Comparison of ENCODE assay signal across 8 mouse cellular contexts in the genomic region with DNA sequence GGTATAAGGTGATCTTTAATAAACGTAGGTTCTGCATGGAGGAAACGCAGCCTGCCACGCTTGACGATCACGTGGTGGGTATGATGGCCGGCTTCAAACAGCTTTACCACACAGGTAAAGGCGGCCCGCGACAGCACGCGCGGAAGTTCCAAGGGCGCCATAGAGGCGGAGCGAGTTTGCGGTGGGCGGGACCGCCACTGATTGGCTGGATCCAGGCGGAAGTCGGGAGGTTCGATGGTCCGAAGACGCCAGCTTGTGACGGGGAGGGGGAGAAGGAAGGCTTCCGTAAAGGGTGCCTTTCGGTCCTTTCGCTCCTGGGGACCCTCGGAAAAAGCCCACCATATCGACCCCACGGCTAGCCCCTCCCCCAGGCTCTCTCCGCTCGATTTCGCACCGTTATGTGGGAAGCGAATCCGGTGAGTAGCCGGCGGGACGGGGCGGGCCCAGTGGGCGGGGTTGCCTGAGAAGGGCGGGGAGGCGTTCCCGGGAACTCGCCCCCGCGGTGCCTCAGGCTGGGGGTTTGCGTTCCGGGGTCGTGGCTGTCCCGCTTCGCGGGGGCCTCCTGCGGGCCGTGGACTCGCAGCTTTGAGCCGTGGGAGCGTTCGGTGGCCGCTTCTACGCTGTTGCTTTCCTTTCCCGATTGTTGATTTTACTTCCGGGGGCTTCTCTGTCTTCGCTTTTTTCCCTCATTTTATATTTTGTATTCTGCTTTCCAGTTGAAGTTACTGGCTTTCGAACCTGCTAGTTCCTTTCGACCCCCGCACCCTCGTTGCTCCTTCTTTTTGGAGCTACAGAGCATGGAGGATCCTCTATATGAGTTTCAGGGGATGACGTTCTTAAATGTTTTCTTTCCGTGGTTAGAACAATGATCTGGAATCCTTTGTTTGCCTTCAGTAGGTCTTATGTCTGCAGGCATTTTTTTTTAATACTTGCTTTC. TPM values are rescaled to one million over a fixed set of nuclear protein-coding genes. Genes with fewer than 3 reads are reported as not detected.
A peak's percentile ranks its signal among the peaks of the same experiment; 100 is the strongest.
DNase-seq lines count a peak whose midpoint lies in the region; ATAC-seq and TF ChIP-seq lines count a peak whose summit lies in the region.

No protein-coding gene starts in this region.

- peak overlapping the region; percentile 78 to 97 for H3K4me3 ChIP-seq in MEL (ENCODE audit: control insufficient read depth in 1 of 2, insufficient read depth in 1 of 2, low read depth in 2 of 2, low read length in 2 of 2)
- peak overlapping the region; percentile 70 for H3K4me3 ChIP-seq in cerebellum, adult 2 months (replicated peaks; ENCODE audit: insufficient read depth, low read depth, low read length)
- H3K4me3 ChIP-seq in forebrain, postnatal 0 days (ENCODE audit: low read depth, low read length), result peak overlapping the region; percentile 81
- peak overlapping the region; percentile 80 for H3K4me3 ChIP-seq in lung, embryonic 16.5 days (ENCODE audit: low read length)

- no peaks in the 10 kb centered on the region for H3K27me3 ChIP-seq in MEL (ENCODE audit: control insufficient read depth in 1 of 2, insufficient read depth in 2 of 2, low read length in 2 of 2)
- no peaks in the 10 kb centered on the region for H3K27me3 ChIP-seq in cerebellum, adult 2 months (ENCODE audit: control insufficient read depth, insufficient read depth, low read length)
- no peaks in the 10 kb centered on the region for H3K27me3 ChIP-seq in forebrain, postnatal 0 days (ENCODE audit: insufficient read depth, low read length)
- peaks cover 3% of the 10 kb centered on the region; the same call in 1 of the 2 replicates for H3K27me3 ChIP-seq in lung, embryonic 16.5 days (ENCODE audit: control insufficient read depth, insufficient read depth, low read depth, low read length)

- no peak for TF ChIP-seq CTCF in MEL (IDR thresholded peaks at IDR 0.05 in 2 of 3, conservative IDR thresholded peaks at IDR 0.05 in 1 of 3; ENCODE audit: control insufficient read depth in 1 of 3, insufficient read depth in 1 of 3, low read depth in 2 of 3, low read length in 3 of 3, poor library complexity in 1 of 3, severe bottlenecking in 1 of 3)
- no peak for TF ChIP-seq CTCF in cerebellum, adult 2 months (IDR thresholded peaks at IDR 0.05; ENCODE audit: borderline replicate concordance, insufficient read depth, low read depth, low read length)
- no peak for TF ChIP-seq CTCF in forebrain, postnatal 0 days (IDR thresholded peaks at IDR 0.05; ENCODE audit: low read depth)

- no peaks in the 10 kb centered on the region for H3K9me3 ChIP-seq in MEL (replicated peaks; ENCODE audit: insufficient read depth, low read length)
- H3K9me3 ChIP-seq in forebrain, postnatal 0 days (ENCODE audit: low read length), result no peaks in the 10 kb centered on the region
- no peaks in the 10 kb centered on the region for H3K9me3 ChIP-seq in lung, embryonic 16.5 days (ENCODE audit: control insufficient read depth, low read length)

- H3K79me2 ChIP-seq in MEL (ENCODE audit: control insufficient read depth, insufficient read depth, low read length, poor library complexity), result peaks cover 3% of the 10 kb centered on the region; the same call in 1 of the 2 replicates

- peak overlapping the region; percentile 92 for H3K9ac ChIP-seq in MEL (ENCODE audit: control insufficient read depth, low read depth, low read length, poor library complexity, severe bottlenecking)
- H3K9ac ChIP-seq in forebrain, postnatal 0 days, result peak overlapping the region; percentile 86
- peak overlapping the region; percentile 82 for H3K9ac ChIP-seq in lung, embryonic 16.5 days (ENCODE audit: low read length)

- H3K27ac ChIP-seq in MEL (ENCODE audit: control insufficient read depth, low read depth, low read length), result peak overlapping the region; percentile 85
- peak overlapping the region; percentile 11; the same call in 1 of the 2 replicates for H3K27ac ChIP-seq in cerebellum, adult 2 months (ENCODE audit: insufficient read depth, low read length)
- peak overlapping the region; percentile 93 for H3K27ac ChIP-seq in forebrain, postnatal 0 days (ENCODE audit: low read depth, low read length)
- H3K27ac ChIP-seq in lung, embryonic 16.5 days (ENCODE audit: low read length), result peak overlapping the region; percentile 88

- H3K4me1 ChIP-seq in MEL (ENCODE audit: control insufficient read depth in 1 of 2, insufficient read depth in 2 of 2, low read length in 2 of 2), result peaks cover 5 to 7% of the 10 kb centered on the region in 2 experiments
- no peaks in the 10 kb centered on the region; the same call in 1 of the 2 replicates for H3K4me1 ChIP-seq in cerebellum, adult 2 months (ENCODE audit: control insufficient read depth, insufficient read depth, low read length)
- peaks cover 12% of the 10 kb centered on the region; the same call in 1 of the 2 replicates for H3K4me1 ChIP-seq in forebrain, postnatal 0 days (ENCODE audit: insufficient read depth)
- peaks cover 6% of the 10 kb centered on the region; the same call in 1 of the 2 replicates for H3K4me1 ChIP-seq in lung, embryonic 16.5 days (replicated peaks; ENCODE audit: control insufficient read depth, insufficient read depth, low read length)

- H3K36me3 ChIP-seq in MEL (ENCODE audit: control insufficient read depth in 1 of 2, insufficient read depth in 2 of 2, low read length in 2 of 2), result peaks cover 0 to 13% of the 10 kb centered on the region in 2 experiments; a peak in 2 of 4 replicates
- no peaks in the 10 kb centered on the region for H3K36me3 ChIP-seq in forebrain, postnatal 0 days (ENCODE audit: insufficient read depth)
- no peaks in the 10 kb centered on the region for H3K36me3 ChIP-seq in lung, embryonic 16.5 days (ENCODE audit: control insufficient read depth, insufficient read depth, low read length)

- peak; percentile 97 for ATAC-seq in forebrain, postnatal 0 days
- peak; percentile 99 for ATAC-seq in hematopoietic stem cell, adult 5-6 weeks (replicated peaks in 1 of 2; ENCODE audit: insufficient read depth in 1 of 2, low FRiP score in 2 of 2, low TSS enrichment in 1 of 2, low read depth in 1 of 2, poor library complexity in 2 of 2, severe bottlenecking in 2 of 2)
- peak; percentile 98 for ATAC-seq in lung, embryonic 16.5 days (ENCODE audit: low read depth)

- peak overlapping the region; percentile 45 for H3K4me2 ChIP-seq in forebrain, postnatal 0 days (ENCODE audit: low read depth)
- H3K4me2 ChIP-seq in lung, embryonic 16.5 days (ENCODE audit: low read depth, low read length), result peak overlapping the region; percentile 80

- TF ChIP-seq EP300 in MEL (IDR thresholded peaks at IDR 0.05; ENCODE audit: low read depth in 1 of 2, low read length in 2 of 2), result 0 out of 4 replicates have a peak, but pooled peaks of 1 of the 2 experiments have one; percentile 8

- peak; percentile 54 to 85 for TF ChIP-seq POLR2A in MEL (IDR thresholded peaks at IDR 0.05; ENCODE audit: control insufficient read depth in 1 of 2, insufficient read depth in 1 of 2, low read depth in 1 of 2, low read length in 2 of 2, poor library complexity in 1 of 2)
- TF ChIP-seq POLR2A in cerebellum, adult 2 months (IDR thresholded peaks at IDR 0.05; ENCODE audit: borderline replicate concordance, insufficient read depth, low read length), result peak; percentile 38; the same call in 1 of the 2 replicates

- no peak for TF ChIP-seq RAD21 in MEL (IDR thresholded peaks at IDR 0.05; ENCODE audit: low read depth, low read length)

- DNase-seq in MEL (ENCODE audit: low read depth, low spot score), result peak; percentile 96
- peak; percentile 90 for DNase-seq in cerebellum, adult 2 months
- peak; percentile 96 for DNase-seq in forebrain, postnatal 0 days
- peak; percentile 83 for DNase-seq in layer of hippocampus, adult 9-10 months (ENCODE audit: low spot score)
- DNase-seq in ovary, postnatal 10 days (ENCODE audit: low spot score), result peak; percentile 94
- DNase-seq in thymus, postnatal 10 days (ENCODE audit: low spot score in 2 of 2), result peak; percentile 93

- WGBS in cerebellum, adult 2 months, result under 1% methylated on average over 70 of the region's 70 CpGs
- under 1% methylated on average over 70 of the region's 70 CpGs for WGBS in forebrain, postnatal 0 days
- WGBS in lung, embryonic 16.5 days, result under 1% methylated on average over 69 of the region's 70 CpGs

TF ChIP-seq in MEL, 35 proteins besides CTCF, POLR2A, EP300 and RAD21 (continues in another document):
- peak; percentile 91; the same call in 1 of the 2 replicates for TF ChIP-seq MAZ (IDR thresholded peaks at IDR 0.05; ENCODE audit: low read depth, low read length)
- TF ChIP-seq SMC3 (IDR thresholded peaks at IDR 0.05; ENCODE audit: low read depth, low read length), result no peak
- TF ChIP-seq MYB (IDR thresholded peaks at IDR 0.05; ENCODE audit: low read depth, low read length), result no peak
- TF ChIP-seq CHD1 (IDR thresholded peaks at IDR 0.05; ENCODE audit: low read depth, low read length), result no peak
- peak; percentile 87 for TF ChIP-seq USF1 (IDR thresholded peaks at IDR 0.05; ENCODE audit: low read depth, low read length)
- no peak for TF ChIP-seq UBTF (IDR thresholded peaks at IDR 0.05; ENCODE audit: borderline replicate concordance, insufficient read depth, low read depth, low read length)
- TF ChIP-seq NELFE (IDR thresholded peaks at IDR 0.05; ENCODE audit: low read depth, low read length), result peak; percentile 34; the same call in 1 of the 2 replicates
- TF ChIP-seq ELF1 (IDR thresholded peaks at IDR 0.05; ENCODE audit: low read depth, low read length), result peak; percentile 80
- TF ChIP-seq ZMIZ1 (IDR thresholded peaks at IDR 0.05; ENCODE audit: low read depth, low read length), result no peak
- no peak; the same call in 1 of the 2 replicates for TF ChIP-seq KAT2A (conservative IDR thresholded peaks at IDR 0.05; ENCODE audit: low read depth, low read length)
- peak; percentile 78 for TF ChIP-seq HCFC1 (IDR thresholded peaks at IDR 0.05; ENCODE audit: low read depth, low read length)
- TF ChIP-seq USF2 (IDR thresholded peaks at IDR 0.05; ENCODE audit: borderline replicate concordance in 1 of 2, insufficient read depth in 1 of 2, low read depth in 1 of 2, low read length in 2 of 2), result 0 out of 4 replicates have a peak, but pooled peaks of 1 of the 2 experiments have one; percentile 36
- TF ChIP-seq GATA1 (IDR thresholded peaks at IDR 0.05; ENCODE audit: low read depth, low read length), result no peak
- TF ChIP-seq SIN3A (IDR thresholded peaks at IDR 0.05; ENCODE audit: low read length), result peak; percentile 58
- no peak for TF ChIP-seq TAL1 (IDR thresholded peaks at IDR 0.05; ENCODE audit: low read length)
- TF ChIP-seq E2F4 (IDR thresholded peaks at IDR 0.05; ENCODE audit: borderline replicate concordance, low read depth, low read length), result peak; percentile 15; the same call in 1 of the 2 replicates

RNA-seq across cellular contexts. Expression of a gene that starts 7.0 kb away (rescaled TPM):
- 4.9 and 5.9 TPM in 2 replicates for total RNA-seq in MEL (2012; rRNA removed)
- 1 to 10 TPM in 1 of 2 experiments, not detected in 1; 8.2 TPM for polyA plus RNA-seq in MEL (2012; ENCODE audit: insufficient read depth in 1 of 2, insufficient read length in 2 of 2, low read depth in 1 of 2, low replicate concordance in 2 of 2, missing spikeins in 1 of 2)
- polyA plus RNA-seq in cerebellum, adult 2 months (2012; rRNA removed), result 21.5 and 23.6 TPM in 2 replicates
- 57.6 and 60.9 TPM in 2 replicates for total RNA-seq in forebrain, postnatal 0 days (2014; rRNA removed)
- polyA plus RNA-seq in forebrain, postnatal 0 days (2015; fragmentation: Nextera tagmentation; extraction: Ambion mirVana), result 38.4 and 45.8 TPM in 2 replicates
- 34.2 and 53.0 TPM in 2 replicates for total RNA-seq in hematopoietic stem cell, adult 5-6 weeks (2017)
- polyA plus RNA-seq in lung, embryonic 16.5 days (2015; fragmentation: Nextera tagmentation; extraction: Ambion mirVana), result 20.8 and 23.7 TPM in 2 replicates

Comparison
In these comparisons a context has a peak if more than half of its experiments do, and no peak if none do; other contexts are left out.
1. Peak in every context shown above with its lines: DNase-seq, ATAC-seq, H3K4me3 ChIP-seq and H3K27ac ChIP-seq.
2. H3K27ac ChIP-seq: peak in every context shown above with its lines; median percentile 93 in forebrain, postnatal 0 days; 88 in lung, embryonic 16.5 days; 85 in MEL; 11 in cerebellum, adult 2 months.